Mouse (Mus musculus): Measurements from ENCODE around the gene Gm16253. TPM values are rescaled to one million over a fixed set of nuclear protein-coding genes. Genes with fewer than 3 reads are reported as not detected.

Gene Gm16253
- polyA plus RNA-seq, 1 experiment, result not detected

- H3K27ac ChIP-seq (ENCODE audit: insufficient read depth, low read depth, low read length), result no peak overlapping the region
- no peaks in the 10 kb centered on the region for H3K4me1 ChIP-seq (ENCODE audit: control insufficient read depth, insufficient read depth, insufficient read length, low read length)
- no peak overlapping the region for H3K4me3 ChIP-seq (ENCODE audit: low read depth, low read length)
- WGBS, result 29% methylated on average over 14 of the region's 14 CpGs
- H3K27me3 ChIP-seq (ENCODE audit: control insufficient read depth, insufficient read depth, low read length), result no peaks in the 10 kb centered on the region; the same call in 1 of the 2 replicates
- H3K36me3 ChIP-seq (ENCODE audit: control insufficient read depth, insufficient read depth, low read length), result no peaks in the 10 kb centered on the region
- no peak for TF ChIP-seq POLR2A (IDR thresholded peaks at IDR 0.05; ENCODE audit: low read depth, low read length)
- no peak for TF ChIP-seq CTCF (IDR thresholded peaks at IDR 0.05; ENCODE audit: extremely low read depth, insufficient read length, insufficient replicate concordance, low read depth, low read length)
Observed at GRCm38 (mm10) chr3:96541328-96542078, 35.3 kb upstream of the Gm16253 start.

GRCm38 (mm10) chr3:96542554-96542953, 34.2 kb upstream of the Gm16253 start:
- TF ChIP-seq POLR2A (IDR thresholded peaks at IDR 0.05; ENCODE audit: low read depth, low read length) (no peak), CTCF (IDR thresholded peaks at IDR 0.05; ENCODE audit: extremely low read depth, insufficient read length, insufficient replicate concordance, low read depth, low read length) (no peak)
- no peaks in the 10 kb centered on the region; the same call in 1 of the 2 replicates for H3K4me1 ChIP-seq (ENCODE audit: control insufficient read depth, insufficient read depth, insufficient read length, low read length)
- 78% methylated on average over 8 of the region's 8 CpGs for WGBS
- no peaks in the 10 kb centered on the region for H3K36me3 ChIP-seq (ENCODE audit: control insufficient read depth, insufficient read depth, low read length)
- H3K27me3 ChIP-seq (ENCODE audit: control insufficient read depth, insufficient read depth, low read length), result no peaks in the 10 kb centered on the region
- H3K4me3 ChIP-seq (ENCODE audit: low read depth, low read length), result no peak overlapping the region
- no peak overlapping the region for H3K27ac ChIP-seq (ENCODE audit: insufficient read depth, low read depth, low read length)

DNA sequence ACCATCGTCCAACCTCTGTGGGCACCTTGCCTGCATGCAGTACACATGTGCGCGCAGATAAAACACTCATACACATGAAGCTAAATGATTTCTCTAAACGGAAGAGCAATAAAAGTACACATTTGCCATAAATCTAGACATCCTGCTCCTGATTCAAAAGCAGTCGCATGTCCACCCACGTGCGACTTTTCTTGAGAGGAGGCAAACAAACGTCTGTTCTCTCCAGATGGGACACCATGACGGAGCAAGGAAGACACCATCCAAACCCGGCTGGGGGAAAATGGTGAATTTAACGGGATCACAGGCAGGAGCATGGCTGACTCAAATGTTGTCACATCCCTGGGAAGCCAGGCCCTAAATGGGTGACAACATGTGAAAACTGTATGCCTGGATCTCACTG, 33.4 kb upstream of the Gm16253 start:
- Histone ChIP-seq H3K4me3 (ENCODE audit: low read depth, low read length) (no peak overlapping the region), H3K27ac (ENCODE audit: insufficient read depth, low read depth, low read length) (no peak overlapping the region), H3K4me1 (ENCODE audit: control insufficient read depth, insufficient read depth, insufficient read length, low read length) (no peaks in the 10 kb centered on the region; the same call in 1 of the 2 replicates), H3K27me3 (ENCODE audit: control insufficient read depth, insufficient read depth, low read length) (no peaks in the 10 kb centered on the region), H3K36me3 (ENCODE audit: control insufficient read depth, insufficient read depth, low read length) (no peaks in the 10 kb centered on the region)
- TF ChIP-seq POLR2A (IDR thresholded peaks at IDR 0.05; ENCODE audit: low read depth, low read length), result no peak
- TF ChIP-seq CTCF (IDR thresholded peaks at IDR 0.05; ENCODE audit: extremely low read depth, insufficient read length, insufficient replicate concordance, low read depth, low read length), result no peak
- 78% methylated on average over 11 of the region's 11 CpGs for whole genome bisulfite sequencing

DNA sequence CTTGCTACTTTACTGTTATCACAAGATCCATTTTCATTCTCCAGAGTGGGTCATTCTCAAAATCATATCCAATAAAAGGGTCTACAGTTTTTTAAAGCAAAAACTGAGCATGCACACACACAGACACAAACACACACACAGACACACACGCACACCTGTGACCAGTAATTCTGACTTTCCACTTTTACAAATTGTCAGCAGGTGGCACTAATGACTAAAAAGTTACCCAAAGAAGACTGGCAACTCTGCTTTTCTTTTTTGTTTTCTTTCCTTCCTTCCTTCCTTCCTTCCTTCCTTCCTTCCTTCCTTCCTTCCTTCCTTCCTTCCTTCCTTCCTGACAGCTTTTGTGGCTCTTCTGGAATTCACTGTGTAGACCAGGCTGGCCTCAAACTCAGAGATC, 31.2 kb upstream of the Gm16253 start:
- H3K27me3 ChIP-seq (ENCODE audit: control insufficient read depth, insufficient read depth, low read length), result no peaks in the 10 kb centered on the region
- no peak overlapping the region for H3K27ac ChIP-seq (ENCODE audit: insufficient read depth, low read depth, low read length)
- H3K36me3 ChIP-seq (ENCODE audit: control insufficient read depth, insufficient read depth, low read length), result no peaks in the 10 kb centered on the region
- 14% methylated on average over 1 of the region's 1 CpGs for WGBS
- TF ChIP-seq POLR2A (IDR thresholded peaks at IDR 0.05; ENCODE audit: low read depth, low read length), result no peak
- TF ChIP-seq CTCF (IDR thresholded peaks at IDR 0.05; ENCODE audit: extremely low read depth, insufficient read length, insufficient replicate concordance, low read depth, low read length), result no peak
- no peaks in the 10 kb centered on the region; the same call in 1 of the 2 replicates for H3K4me1 ChIP-seq (ENCODE audit: control insufficient read depth, insufficient read depth, insufficient read length, low read length)
- H3K4me3 ChIP-seq (ENCODE audit: low read depth, low read length), result no peak overlapping the region

- Histone ChIP-seq H3K27me3 (ENCODE audit: control insufficient read depth, insufficient read depth, low read length) (no peaks in the 10 kb centered on the region), H3K4me1 (ENCODE audit: control insufficient read depth, insufficient read depth, insufficient read length, low read length) (peaks cover 4% of the 10 kb centered on the region; the same call in 1 of the 2 replicates), H3K27ac (ENCODE audit: insufficient read depth, low read depth, low read length) (no peak overlapping the region), H3K4me3 (ENCODE audit: low read depth, low read length) (no peak overlapping the region), H3K36me3 (ENCODE audit: control insufficient read depth, insufficient read depth, low read length) (no peaks in the 10 kb centered on the region)
- WGBS, result 39% methylated on average over 4 of the region's 4 CpGs
- TF ChIP-seq POLR2A (IDR thresholded peaks at IDR 0.05; ENCODE audit: low read depth, low read length) (no peak), CTCF (IDR thresholded peaks at IDR 0.05; ENCODE audit: extremely low read depth, insufficient read length, insufficient replicate concordance, low read depth, low read length) (no peak)
Observed at GRCm38 (mm10) chr3:96546880-96547279, 29.9 kb upstream of the Gm16253 start.

DNA sequence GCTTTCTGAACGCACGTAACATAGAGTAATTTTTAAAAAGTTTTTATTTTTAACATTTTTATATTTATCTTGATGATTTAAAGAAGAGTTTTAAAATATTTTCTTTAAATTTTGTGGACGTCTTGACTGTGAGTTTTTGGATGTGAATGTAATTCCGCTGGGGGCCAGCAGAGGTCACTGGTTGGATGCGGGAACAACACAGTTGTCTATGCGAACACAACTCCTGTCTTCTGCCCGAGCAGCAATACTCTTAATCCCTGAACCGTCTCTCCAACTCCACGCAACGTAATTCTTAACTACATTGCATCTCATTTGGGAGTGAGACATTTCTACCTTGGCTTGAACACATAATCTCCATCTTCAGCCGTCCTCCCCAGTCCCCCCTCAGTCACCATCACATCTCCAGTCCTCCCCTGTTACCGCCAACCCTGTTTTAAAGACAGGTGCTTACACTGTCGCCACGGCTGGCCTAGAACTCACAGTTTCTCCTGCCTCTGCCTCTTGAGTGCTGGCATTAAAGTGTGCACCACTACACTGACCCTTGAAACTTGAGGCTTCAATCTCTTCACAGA, 29.3 kb upstream of the Gm16253 start:
- TF ChIP-seq CTCF (IDR thresholded peaks at IDR 0.05; ENCODE audit: extremely low read depth, insufficient read length, insufficient replicate concordance, low read depth, low read length), result peak; percentile 81; the same call in 1 of the 2 replicates
- no peak for TF ChIP-seq POLR2A (IDR thresholded peaks at IDR 0.05; ENCODE audit: low read depth, low read length)

GRCm38 (mm10) chr3:96548824-96549223, 28.0 kb upstream of the Gm16253 start:
- no peaks in the 10 kb centered on the region for H3K36me3 ChIP-seq (ENCODE audit: control insufficient read depth, insufficient read depth, low read length)
- H3K27me3 ChIP-seq (ENCODE audit: control insufficient read depth, insufficient read depth, low read length), result no peaks in the 10 kb centered on the region
- H3K4me3 ChIP-seq (ENCODE audit: low read depth, low read length), result no peak overlapping the region
- TF ChIP-seq POLR2A (IDR thresholded peaks at IDR 0.05; ENCODE audit: low read depth, low read length) (no peak), CTCF (IDR thresholded peaks at IDR 0.05; ENCODE audit: extremely low read depth, insufficient read length, insufficient replicate concordance, low read depth, low read length) (no peak)
- peaks cover 6% of the 10 kb centered on the region for H3K4me1 ChIP-seq (ENCODE audit: control insufficient read depth, insufficient read depth, insufficient read length, low read length)
- H3K27ac ChIP-seq (ENCODE audit: insufficient read depth, low read depth, low read length), result no peak overlapping the region
- WGBS, result 89% methylated on average over 7 of the region's 7 CpGs

More for the DNA sequence above, 29.3 kb upstream of the Gm16253 start:
- Histone ChIP-seq H3K27me3 (ENCODE audit: control insufficient read depth, insufficient read depth, low read length) (no peaks in the 10 kb centered on the region), H3K4me3 (ENCODE audit: low read depth, low read length) (no peak overlapping the region), H3K36me3 (ENCODE audit: control insufficient read depth, insufficient read depth, low read length) (no peaks in the 10 kb centered on the region), H3K27ac (ENCODE audit: insufficient read depth, low read depth, low read length) (no peak overlapping the region), H3K4me1 (ENCODE audit: control insufficient read depth, insufficient read depth, insufficient read length, low read length) (peaks cover 4% of the 10 kb centered on the region; the same call in 1 of the 2 replicates)
- WGBS, result 11% methylated on average over 14 of the region's 14 CpGs
